Mouse (Mus musculus): ENCODE measurements around the gene Krt72.

DNA sequence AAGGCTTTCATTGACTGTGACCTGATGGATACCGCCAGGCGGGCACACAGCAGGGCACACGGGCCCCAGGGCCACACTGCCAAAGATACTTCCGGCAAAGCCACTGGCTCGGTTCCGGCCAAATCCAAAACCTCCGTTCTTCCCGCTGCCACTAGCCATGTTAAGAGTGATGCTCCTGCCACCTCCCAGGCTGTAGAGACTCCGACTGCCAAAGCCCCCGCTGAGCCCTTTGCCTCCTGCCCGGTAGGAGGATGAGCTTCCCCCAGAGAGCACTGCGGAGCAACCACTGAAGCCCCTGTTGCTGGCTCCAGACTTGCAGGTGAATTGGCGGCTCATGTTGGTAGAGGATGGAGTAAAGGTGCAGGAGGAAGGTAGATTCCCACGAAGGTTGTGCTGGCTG, 43.5 kb downstream of the Krt72 start, which contains the start of gene Krt71:
- TF ChIP-seq POLR2A (IDR thresholded peaks at IDR 0.05; ENCODE audit: extremely low read depth, insufficient read depth, low read length) (no peak), CTCF (IDR thresholded peaks at IDR 0.05; ENCODE audit: low read depth, low read length) (no peak)
